Mouse (Mus musculus) MEL (cell line): ENCODE data around the gene Map7d1. TPM values are rescaled to one million over a fixed set of nuclear protein-coding genes. Genes with fewer than 3 reads are reported as not detected.

ENCODE experiments used
- DNase-seq: peaks from one replicate; pipeline ENCODE4 v3.0.0; 2011; ENCODE audit warnings: low read depth, low spot score
- H3K27ac ChIP-seq: 2 replicates; pipeline ENCODE4 v1.5.1; 2012; ENCODE audit warnings: low read depth, mild to moderate bottlenecking, control low read depth, low read length, moderate library complexity; ENCODE audit not compliant: control insufficient read depth
- H3K27me3 ChIP-seq, 2 experiments: fragments of 150-350 bp in 1 of 2; sonication (generic) in 1 of 2; 2 replicates each; pipeline ENCODE4 v1.6.1; 2012; ENCODE audit warnings: low read length in 2 of 2, mild to moderate bottlenecking in 2 of 2, improper control_type of control experiment in 1 of 2, moderate library complexity in 1 of 2; ENCODE audit not compliant: insufficient read depth in 2 of 2, control insufficient read depth in 1 of 2
- H3K36me3 ChIP-seq, 2 experiments: 2 replicates each; pipeline ENCODE4 v1.6.1; 2012 to 2014; ENCODE audit warnings: low read length in 2 of 2, improper control_type of control experiment in 1 of 2, inconsistent platforms in 1 of 2, mild to moderate bottlenecking in 1 of 2; ENCODE audit not compliant: insufficient read depth in 2 of 2, control insufficient read depth in 1 of 2
- H3K4me1 ChIP-seq, 2 experiments: fragments of 150-350 bp in 1 of 2; sonication (generic) in 1 of 2; 2 replicates each; pipeline ENCODE4 v1.6.1; 2012; ENCODE audit warnings: low read length in 2 of 2, improper control_type of control experiment in 1 of 2, mild to moderate bottlenecking in 1 of 2; ENCODE audit not compliant: insufficient read depth in 2 of 2, control insufficient read depth in 1 of 2
- H3K4me3 ChIP-seq, 2 experiments: fragments of 150-350 bp in 1 of 2; sonication (generic) in 1 of 2; 2 replicates each; pipeline ENCODE4 v1.5.1; 2012; ENCODE audit warnings: low read depth in 2 of 2, low read length in 2 of 2, mild to moderate bottlenecking in 2 of 2, moderate library complexity in 2 of 2, control low read depth in 1 of 2, improper control_type of control experiment in 1 of 2; ENCODE audit not compliant: control insufficient read depth in 1 of 2, insufficient read depth in 1 of 2
- H3K79me2 ChIP-seq: 2 replicates; pipeline ENCODE4 v1.6.1; 2012; ENCODE audit warnings: mild to moderate bottlenecking, low read length, moderate library complexity; ENCODE audit not compliant: control insufficient read depth, poor library complexity, insufficient read depth
- H3K9ac ChIP-seq: 2 replicates; pipeline ENCODE4 v1.6.1; 2012; ENCODE audit warnings: low read depth, mild to moderate bottlenecking, control low read depth, low read length, moderate library complexity; ENCODE audit not compliant: control insufficient read depth, poor library complexity, severe bottlenecking
- H3K9me3 ChIP-seq: fragments of 150-350 bp; sonication (generic); replicated peaks from 2 replicates; pipeline ENCODE4 v1.6.1; 2012; ENCODE audit warnings: mild to moderate bottlenecking, low read length, improper control_type of control experiment, moderate library complexity; ENCODE audit not compliant: insufficient read depth
- CHD1 ChIP-seq: IDR thresholded peaks from 2 replicates; pipeline ENCODE4 v1.6.1; 2012; ENCODE audit warnings: low read depth, mild to moderate bottlenecking, inconsistent platforms, low read length, improper control_type of control experiment
- ELF1 ChIP-seq: IDR thresholded peaks from 2 replicates; pipeline ENCODE4 v1.6.1; 2014; ENCODE audit warnings: low read depth, mild to moderate bottlenecking, inconsistent platforms, low read length, improper control_type of control experiment, moderate library complexity
- EP300 ChIP-seq, 2 experiments: IDR thresholded peaks; 2 replicates each; pipeline ENCODE4 v1.6.1; 2011; ENCODE audit warnings: improper control_type of control experiment in 2 of 2, low read length in 2 of 2, low read depth in 1 of 2, mild to moderate bottlenecking in 1 of 2
- GABPA ChIP-seq: IDR thresholded peaks from 2 replicates; pipeline ENCODE4 v1.6.1; 2012; ENCODE audit warnings: low read depth, mild to moderate bottlenecking, inconsistent platforms, low read length, improper control_type of control experiment, moderate library complexity
- GATA1 ChIP-seq: IDR thresholded peaks from 2 replicates; pipeline ENCODE4 v1.6.1; 2011; ENCODE audit warnings: low read depth, low read length, improper control_type of control experiment
- MAX ChIP-seq: IDR thresholded peaks from 2 replicates; pipeline ENCODE4 v1.6.1; 2011; ENCODE audit warnings: low read length, improper control_type of control experiment
- MEF2A ChIP-seq: IDR thresholded peaks from 2 replicates; pipeline ENCODE4 v1.6.1; 2014; ENCODE audit warnings: low read depth, mild to moderate bottlenecking, inconsistent platforms, low read length, improper control_type of control experiment; ENCODE audit not compliant: poor library complexity, insufficient replicate concordance, severe bottlenecking; ENCODE audit errors: extremely low read depth
- MXI1 ChIP-seq: IDR thresholded peaks from 2 replicates; pipeline ENCODE4 v1.6.1; 2011; ENCODE audit warnings: mild to moderate bottlenecking, low read depth, low read length, improper control_type of control experiment
- MYB ChIP-seq: IDR thresholded peaks from 2 replicates; pipeline ENCODE4 v1.6.1; 2011; ENCODE audit warnings: mild to moderate bottlenecking, low read depth, low read length, improper control_type of control experiment
- MYC ChIP-seq: IDR thresholded peaks from 2 replicates; pipeline ENCODE4 v1.6.1; 2011; ENCODE audit warnings: low read depth, mild to moderate bottlenecking, low read length, improper control_type of control experiment, moderate library complexity
- NELFE ChIP-seq: IDR thresholded peaks from 2 replicates; pipeline ENCODE4 v1.6.1; 2011; ENCODE audit warnings: low read depth, low read length, improper control_type of control experiment
- NRF1 ChIP-seq: IDR thresholded peaks from 2 replicates; pipeline ENCODE4 v1.6.1; 2014; ENCODE audit warnings: low read depth, mild to moderate bottlenecking, inconsistent platforms, low read length, improper control_type of control experiment, moderate library complexity; ENCODE audit not compliant: poor library complexity, insufficient read depth, severe bottlenecking
- POLR2A ChIP-seq, 2 experiments: IDR thresholded peaks; 2 replicates each; pipeline ENCODE4 v1.6.1; 2011 to 2012; ENCODE audit warnings: low read length in 2 of 2, mild to moderate bottlenecking in 2 of 2, control low read depth in 1 of 2, improper control_type of control experiment in 1 of 2, low read depth in 1 of 2, moderate library complexity in 1 of 2; ENCODE audit not compliant: control insufficient read depth in 1 of 2, insufficient read depth in 1 of 2, poor library complexity in 1 of 2
- POLR2AphosphoS2 ChIP-seq: IDR thresholded peaks from 2 replicates; pipeline ENCODE4 v1.6.1; 2011; ENCODE audit warnings: low read length, improper control_type of control experiment
- POLR2AphosphoS5 ChIP-seq: IDR thresholded peaks from 2 replicates; pipeline ENCODE4 v1.6.1; 2012; ENCODE audit warnings: low read depth, borderline replicate concordance, mild to moderate bottlenecking, inconsistent platforms, low read length, moderate library complexity, mixed read lengths
- RAD21 ChIP-seq: IDR thresholded peaks from 2 replicates; pipeline ENCODE4 v1.6.1; 2011; ENCODE audit warnings: mild to moderate bottlenecking, low read depth, low read length, improper control_type of control experiment
- SIN3A ChIP-seq: IDR thresholded peaks from 2 replicates; pipeline ENCODE4 v1.6.1; 2012; ENCODE audit warnings: low read length, improper control_type of control experiment, inconsistent platforms
- SMC3 ChIP-seq: IDR thresholded peaks from 2 replicates; pipeline ENCODE4 v1.6.1; 2011; ENCODE audit warnings: low read depth, low read length, improper control_type of control experiment
- TBP ChIP-seq: IDR thresholded peaks from 2 replicates; pipeline ENCODE4 v1.8.0; 2011; ENCODE audit warnings: low read depth, low read length, improper control_type of control experiment
- TCF12 ChIP-seq: IDR thresholded peaks from 2 replicates; pipeline ENCODE4 v1.6.1; 2014; ENCODE audit warnings: low read depth, mild to moderate bottlenecking, inconsistent platforms, low read length, improper control_type of control experiment, moderate library complexity
- UBTF ChIP-seq: IDR thresholded peaks from 2 replicates; pipeline ENCODE4 v1.6.1; 2012; ENCODE audit warnings: low read depth, mild to moderate bottlenecking, inconsistent platforms, low read length, improper control_type of control experiment, moderate library complexity, borderline replicate concordance; ENCODE audit not compliant: insufficient read depth
- USF1 ChIP-seq: IDR thresholded peaks from 2 replicates; pipeline ENCODE4 v1.6.1; 2014; ENCODE audit warnings: low read depth, mild to moderate bottlenecking, inconsistent platforms, low read length, improper control_type of control experiment, moderate library complexity
- USF2 ChIP-seq, 2 experiments: IDR thresholded peaks; 2 replicates each; pipeline ENCODE4 v1.6.1; 2011 to 2012; ENCODE audit warnings: improper control_type of control experiment in 2 of 2, low read length in 2 of 2, borderline replicate concordance in 1 of 2, inconsistent platforms in 1 of 2, low read depth in 1 of 2, mild to moderate bottlenecking in 1 of 2; ENCODE audit not compliant: insufficient read depth in 1 of 2
- ZKSCAN1 ChIP-seq: IDR thresholded peaks from 2 replicates; pipeline ENCODE4 v1.6.1; 2012; ENCODE audit warnings: low read depth, mild to moderate bottlenecking, inconsistent platforms, low read length, improper control_type of control experiment, moderate library complexity
- ZMIZ1 ChIP-seq: IDR thresholded peaks from 2 replicates; pipeline ENCODE4 v1.6.1; 2012; ENCODE audit warnings: low read depth, mild to moderate bottlenecking, inconsistent platforms, low read length, improper control_type of control experiment, moderate library complexity
- ZNF384 ChIP-seq: IDR thresholded peaks from 2 replicates; pipeline ENCODE4 v1.6.1; 2012; ENCODE audit warnings: low read depth, mild to moderate bottlenecking, inconsistent platforms, low read length, improper control_type of control experiment
- polyA plus RNA-seq, 2 experiments: library from polyadenylated mRNA; stranded (reverse) in 1 of 2; unstranded in 1 of 2; fragments of >175 nt in 1 of 2; fragments of >200 nt in 1 of 2; gene quantifications; 2 replicates each; pipeline versions ENCODE4 v1.2.1 to v1.2.4; 2012; ENCODE audit warnings: low replicate concordance in 2 of 2, low read depth in 1 of 2; ENCODE audit not compliant: insufficient read length in 2 of 2, insufficient read depth in 1 of 2, missing spikeins in 1 of 2
- total RNA-seq: library from RNA; depleted of rRNA; stranded (reverse); fragments of 300-350 nt; gene quantifications from 2 replicates; pipeline ENCODE4 v1.2.3, GENCODE M21; 2012

Map7d1 gene
- total and polyA plus RNA-seq, 3 experiments: 15.4 to 58.2 TPM; not detected in 1

- no peak for TF ChIP-seq NRF1
- TF ChIP-seq CHD1: no peak; the same call in 1 of the 2 replicates
- TF ChIP-seq SIN3A: peak; percentile 74
- TF ChIP-seq UBTF: peak; percentile 91; the same call in 1 of the 2 replicates
Observed at GRCm38 (mm10) chr4:126202303-126203181, 53.6 kb downstream of the Map7d1 start, which contains the start of gene Thrap3 (continued).

- H3K4me1 ChIP-seq: peaks cover 10 to 28% of the 10 kb centered on the region in 2 experiments
Observed at GRCm38 (mm10) chr4:126201514-126202302, 54.4 kb downstream of the Map7d1 start.

DNA sequence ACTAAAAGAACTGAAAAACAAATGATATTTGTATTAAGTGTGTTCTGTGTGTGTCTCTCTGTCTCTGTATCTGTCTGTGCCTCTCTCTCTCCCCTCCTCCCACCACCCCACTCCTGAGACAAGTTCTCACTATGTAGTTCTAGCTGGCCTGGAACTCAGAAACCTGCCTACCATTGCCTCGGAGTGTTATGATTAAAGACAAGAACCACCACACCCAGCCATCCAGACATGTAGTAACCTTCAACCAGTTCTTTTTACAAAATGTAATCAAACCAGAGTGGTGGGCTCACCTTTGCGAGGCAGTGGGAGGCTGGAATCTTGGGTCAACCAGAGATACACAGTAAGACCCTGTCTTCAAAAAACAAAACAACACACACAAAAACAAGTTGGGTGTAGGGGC, 55.5 kb downstream of the Map7d1 start:
- H3K27ac ChIP-seq: peak overlapping the region; percentile 98
- no peak for TF ChIP-seq EP300 (IDR thresholded peaks at IDR 0.05; ENCODE audit: low read depth in 1 of 2, low read length in 2 of 2)
- no peak for TF ChIP-seq GATA1
- no peak for TF ChIP-seq SMC3
- TF ChIP-seq POLR2AphosphoS5: no peak
- TF ChIP-seq USF2 (IDR thresholded peaks at IDR 0.05; ENCODE audit: borderline replicate concordance in 1 of 2, insufficient read depth in 1 of 2, low read depth in 1 of 2, low read length in 2 of 2): no peak
- no peak for TF ChIP-seq RAD21
- no peak for TF ChIP-seq USF1
- TF ChIP-seq NRF1: no peak
- TF ChIP-seq MXI1: no peak; the same call in 1 of the 2 replicates
- TF ChIP-seq NELFE: no peak
- TF ChIP-seq POLR2AphosphoS2: no peak
- TF ChIP-seq MEF2A: no peak
- no peak for TF ChIP-seq CHD1
- no peak for TF ChIP-seq MAX
- TF ChIP-seq MYC: no peak
- TF ChIP-seq ELF1: no peak

More at GRCm38 (mm10) chr4:126201514-126202302, 54.4 kb downstream of the Map7d1 start:
- no peak for TF ChIP-seq ZKSCAN1
- TF ChIP-seq TCF12: 0 out of 2 replicates have a peak, but pooled peaks have one; percentile 10
- TF ChIP-seq MXI1: peak; percentile 51
- TF ChIP-seq GABPA: no peak
- peak; percentile 30 to 56; a peak in 2 of 4 replicates for TF ChIP-seq POLR2A (IDR thresholded peaks at IDR 0.05; ENCODE audit: control insufficient read depth in 1 of 2, insufficient read depth in 1 of 2, low read depth in 1 of 2, low read length in 2 of 2, poor library complexity in 1 of 2)
- TF ChIP-seq GATA1: 0 out of 2 replicates have a peak, but pooled peaks have one; percentile 7
- TF ChIP-seq CHD1: peak; percentile 97
- peak; percentile 85 for TF ChIP-seq ZNF384
- TF ChIP-seq ZMIZ1: 0 out of 2 replicates have a peak, but pooled peaks have one; percentile 10
- TF ChIP-seq MEF2A: no peak
- peak; percentile 54; the same call in 1 of the 2 replicates for TF ChIP-seq MYB
- peak; percentile 62; the same call in 1 of the 2 replicates for TF ChIP-seq TBP
- TF ChIP-seq MYC: peak; percentile 63; the same call in 1 of the 2 replicates
- peak; percentile 78 for TF ChIP-seq SIN3A
- Histone ChIP-seq H3K9ac (peak overlapping the region; percentile 93), H3K36me3 (peaks cover 15 to 36% of the 10 kb centered on the region in 2 experiments), H3K79me2 (peaks cover 56% of the 10 kb centered on the region), H3K4me3 (peak overlapping the region; percentile 90 to 95), H3K27me3 (no peaks in the 10 kb centered on the region), H3K27ac (peak overlapping the region; percentile 98), H3K9me3 (no peaks in the 10 kb centered on the region)
- peak; percentile 88 for DNase-seq

More for the DNA sequence above, 55.5 kb downstream of the Map7d1 start:
- peaks cover 65% of the 10 kb centered on the region for H3K79me2 ChIP-seq
- no peaks in the 10 kb centered on the region for H3K27me3 ChIP-seq
- H3K4me3 ChIP-seq: peak overlapping the region; percentile 90 to 95
- H3K9ac ChIP-seq: peak overlapping the region; percentile 93
- H3K36me3 ChIP-seq: peaks cover 25 to 41% of the 10 kb centered on the region in 2 experiments
- H3K9me3 ChIP-seq: no peaks in the 10 kb centered on the region
- DNase-seq: no peak
- peaks cover 15 to 28% of the 10 kb centered on the region in 2 experiments for H3K4me1 ChIP-seq
